Mouse (Mus musculus) limb, embryonic 12.5 days (tissue): Measurements from ENCODE around the gene Cacna1e. TPM values are rescaled to one million over a fixed set of nuclear protein-coding genes. Genes with fewer than 3 reads are reported as not detected.

Experiments
- ATAC-seq: fragments of 200-750 bp; cut with Nextera tagmentation; 2 replicates; pipeline ENCODE4 v1.8.0; 2017; ENCODE audit warnings: low read depth, moderate TSS enrichment; ENCODE audit not compliant: insufficient number of reproducible peaks, insufficient read depth, low FRiP score, low TSS enrichment
- H3K27ac ChIP-seq: fragments of 300-500 bp; sonication (generic); 2 replicates; pipeline ENCODE4 v1.5.1; 2016; ENCODE audit warnings: mild to moderate bottlenecking, moderate library complexity
- H3K27me3 ChIP-seq: fragments of 300-500 bp; sonication (generic); 2 replicates; pipeline ENCODE4 v1.6.1; 2016; ENCODE audit warnings: mild to moderate bottlenecking, moderate library complexity
- H3K36me3 ChIP-seq: fragments of 300-500 bp; sonication (generic); 2 replicates; pipeline ENCODE4 v1.6.1; 2016; ENCODE audit warnings: mild to moderate bottlenecking, moderate library complexity
- H3K4me1 ChIP-seq: fragments of 300-500 bp; sonication (generic); replicated peaks from 2 replicates; pipeline ENCODE4 v1.6.1; 2016
- H3K4me2 ChIP-seq: fragments of 300-500 bp; sonication (generic); 2 replicates; pipeline ENCODE4 v1.6.1; 2016; ENCODE audit warnings: mild to moderate bottlenecking, moderate library complexity
- H3K4me3 ChIP-seq: fragments of 300-500 bp; sonication (generic); replicated peaks from 2 replicates; pipeline ENCODE4 v1.5.1; 2016; ENCODE audit warnings: mild to moderate bottlenecking
- H3K9ac ChIP-seq: fragments of 300-500 bp; sonication (generic); replicated peaks from 2 replicates; pipeline ENCODE4 v1.6.1; 2016; ENCODE audit warnings: mild to moderate bottlenecking, moderate library complexity
- H3K9me3 ChIP-seq: fragments of 300-500 bp; sonication (generic); 2 replicates; pipeline ENCODE4 v1.6.1; 2016; ENCODE audit warnings: mild to moderate bottlenecking, moderate library complexity
- WGBS: fragments of 180-500 bp; shearing (Covaris S2); methylation state at CpG from one replicate; pipeline ENCODE4 v1.1.7; 2016; 5-methylcytosine and 5-hydroxymethylcytosine counted together
- polyA plus RNA-seq: library from polyadenylated mRNA; unstranded; fragments of >200 nt; fragmentation: Nextera tagmentation; extraction: Ambion mirVana; gene quantifications from 2 replicates; pipeline ENCODE4 v1.2.1, GENCODE M21; 2016

Gene Cacna1e
- polyA plus RNA-seq, 1 experiment from 2014 or later = 1.2 TPM

GRCm38 (mm10) chr1:154784862-154785261 lies 99.4 kb downstream of the Cacna1e start:
- ATAC-seq = no peak
- H3K9ac ChIP-seq = no peak overlapping the region
- WGBS = 34% methylated on average over 12 of the region's 12 CpGs

GRCm38 (mm10) chr1:154783521-154783920 lies 100.8 kb downstream of the Cacna1e start:
- peaks cover 8% of the 10 kb centered on the region; the same call in 1 of the 2 replicates for H3K4me1 ChIP-seq
- 74% methylated on average over 1 of the region's 1 CpGs for WGBS

More at GRCm38 (mm10) chr1:154784862-154785261, 99.4 kb downstream of the Cacna1e start:
- Histone ChIP-seq H3K4me2 (no peak overlapping the region), H3K4me1 (peaks cover 8% of the 10 kb centered on the region; the same call in 1 of the 2 replicates), H3K36me3 (no peaks in the 10 kb centered on the region), H3K27me3 (peaks cover 35% of the 10 kb centered on the region), H3K9me3 (no peaks in the 10 kb centered on the region), H3K4me3 (no peak overlapping the region), H3K27ac (no peak overlapping the region)

GRCm38 (mm10) chr1:154779908-154780514 lies 104.3 kb downstream of the Cacna1e start:
- peaks cover 8% of the 10 kb centered on the region; the same call in 1 of the 2 replicates for H3K4me1 ChIP-seq
- no peak overlapping the region for H3K9ac ChIP-seq
- WGBS = 43% methylated on average over 11 of the region's 11 CpGs
- H3K27ac ChIP-seq = no peak overlapping the region
- H3K27me3 ChIP-seq = peaks cover 22% of the 10 kb centered on the region
- H3K9me3 ChIP-seq = no peaks in the 10 kb centered on the region
- H3K36me3 ChIP-seq = no peaks in the 10 kb centered on the region
- no peak for ATAC-seq
- H3K4me2 ChIP-seq = no peak overlapping the region
- no peak overlapping the region for H3K4me3 ChIP-seq

More at GRCm38 (mm10) chr1:154783521-154783920, 100.8 kb downstream of the Cacna1e start:
- ATAC-seq = no peak
- Histone ChIP-seq H3K9ac (no peak overlapping the region), H3K4me3 (no peak overlapping the region), H3K27ac (no peak overlapping the region), H3K4me2 (no peak overlapping the region), H3K27me3 (peaks cover 34% of the 10 kb centered on the region), H3K9me3 (no peaks in the 10 kb centered on the region), H3K36me3 (no peaks in the 10 kb centered on the region)

- Histone ChIP-seq H3K9ac (no peak overlapping the region), H3K4me1 (peaks cover 5% of the 10 kb centered on the region; the same call in 1 of the 2 replicates), H3K9me3 (no peaks in the 10 kb centered on the region), H3K27ac (no peak overlapping the region), H3K27me3 (no peaks in the 10 kb centered on the region), H3K4me3 (no peak overlapping the region), H3K4me2 (no peak overlapping the region), H3K36me3 (no peaks in the 10 kb centered on the region)
- WGBS = 58% methylated on average over 4 of the region's 4 CpGs
- no peak for ATAC-seq
Measured at GRCm38 (mm10) chr1:154776344-154776743, 108.0 kb downstream of the Cacna1e start.

GRCm38 (mm10) chr1:154774468-154774867 lies 109.8 kb downstream of the Cacna1e start:
- no peaks in the 10 kb centered on the region for H3K27me3 ChIP-seq
- no peaks in the 10 kb centered on the region for H3K9me3 ChIP-seq
- 83% methylated on average over 3 of the region's 3 CpGs for WGBS
- no peaks in the 10 kb centered on the region for H3K36me3 ChIP-seq
- no peak for ATAC-seq
- H3K27ac ChIP-seq = no peak overlapping the region
- H3K4me1 ChIP-seq = peaks cover 7% of the 10 kb centered on the region; the same call in 1 of the 2 replicates
- no peak overlapping the region for H3K4me2 ChIP-seq
- no peak overlapping the region for H3K9ac ChIP-seq
- no peak overlapping the region for H3K4me3 ChIP-seq

GRCm38 (mm10) chr1:154771111-154771510 lies 113.2 kb downstream of the Cacna1e start:
- ATAC-seq = no peak
- Histone ChIP-seq H3K4me1 (peaks cover 11% of the 10 kb centered on the region; the same call in 1 of the 2 replicates), H3K4me3 (no peak overlapping the region), H3K27me3 (no peaks in the 10 kb centered on the region), H3K9me3 (no peaks in the 10 kb centered on the region), H3K9ac (no peak overlapping the region), H3K36me3 (no peaks in the 10 kb centered on the region), H3K4me2 (no peak overlapping the region), H3K27ac (no peak overlapping the region)

- Histone ChIP-seq H3K27ac (no peak overlapping the region), H3K9ac (no peak overlapping the region), H3K9me3 (no peaks in the 10 kb centered on the region), H3K4me1 (peaks cover 11% of the 10 kb centered on the region; the same call in 1 of the 2 replicates), H3K36me3 (no peaks in the 10 kb centered on the region), H3K27me3 (no peaks in the 10 kb centered on the region), H3K4me3 (no peak overlapping the region), H3K4me2 (no peak overlapping the region)
- WGBS = 35% methylated on average over 3 of the region's 3 CpGs
- ATAC-seq = peak; percentile 56; the same call in 1 of the 2 replicates
Measured at GRCm38 (mm10) chr1:154770542-154770941, 113.8 kb downstream of the Cacna1e start.

- ATAC-seq = no peak
- 82% methylated on average over 4 of the region's 4 CpGs for WGBS
- no peak overlapping the region for H3K9ac ChIP-seq
- H3K9me3 ChIP-seq = no peaks in the 10 kb centered on the region
- peaks cover 4% of the 10 kb centered on the region; the same call in 1 of the 2 replicates for H3K4me1 ChIP-seq
- H3K4me3 ChIP-seq = no peak overlapping the region
- no peak overlapping the region for H3K4me2 ChIP-seq
- no peak overlapping the region for H3K27ac ChIP-seq
- no peaks in the 10 kb centered on the region for H3K27me3 ChIP-seq
- no peaks in the 10 kb centered on the region for H3K36me3 ChIP-seq
Measured at GRCm38 (mm10) chr1:154763132-154763531, 121.2 kb downstream of the Cacna1e start.

GRCm38 (mm10) chr1:154752081-154752480 lies 132.2 kb downstream of the Cacna1e start:
- Histone ChIP-seq H3K36me3 (no peaks in the 10 kb centered on the region), H3K9ac (no peak overlapping the region), H3K9me3 (no peaks in the 10 kb centered on the region), H3K27ac (no peak overlapping the region), H3K4me1 (no peaks in the 10 kb centered on the region), H3K4me3 (no peak overlapping the region), H3K4me2 (no peak overlapping the region), H3K27me3 (no peaks in the 10 kb centered on the region)
- WGBS = 72% methylated on average over 2 of the region's 2 CpGs
- ATAC-seq = no peak

- no peak for ATAC-seq
- H3K27me3 ChIP-seq = no peaks in the 10 kb centered on the region
- H3K27ac ChIP-seq = no peak overlapping the region
- no peaks in the 10 kb centered on the region for H3K9me3 ChIP-seq
- H3K36me3 ChIP-seq = no peaks in the 10 kb centered on the region
- WGBS = 81% methylated on average over 3 of the region's 3 CpGs
- no peaks in the 10 kb centered on the region for H3K4me1 ChIP-seq
- no peak overlapping the region for H3K9ac ChIP-seq
- no peak overlapping the region for H3K4me2 ChIP-seq
- H3K4me3 ChIP-seq = no peak overlapping the region
Measured at GRCm38 (mm10) chr1:154748531-154748930, 135.8 kb downstream of the Cacna1e start.

GRCm38 (mm10) chr1:154745241-154745640 lies 139.1 kb downstream of the Cacna1e start:
- H3K27me3 ChIP-seq = no peaks in the 10 kb centered on the region
- 88% methylated on average over 6 of the region's 6 CpGs for WGBS

More at GRCm38 (mm10) chr1:154745241-154745640, 139.1 kb downstream of the Cacna1e start:
- Histone ChIP-seq H3K4me3 (no peak overlapping the region), H3K27ac (no peak overlapping the region), H3K4me2 (no peak overlapping the region), H3K36me3 (no peaks in the 10 kb centered on the region), H3K9me3 (no peaks in the 10 kb centered on the region), H3K9ac (no peak overlapping the region), H3K4me1 (no peaks in the 10 kb centered on the region)
- no peak for ATAC-seq
